Mouse (Mus musculus) retina, postnatal 7 days (tissue): ENCODE data around the gene Fam213b.

Experiments
- DNase-seq: peaks from one replicate; pipeline ENCODE4 v3.0.0-alpha.2; 2012; ENCODE audit warnings: low read depth, low spot score

Fam213b gene

GRCm38 (mm10) chr4:154922931-154923330, 24.0 kb upstream of the Fam213b start:
- no peak for DNase-seq

DNA sequence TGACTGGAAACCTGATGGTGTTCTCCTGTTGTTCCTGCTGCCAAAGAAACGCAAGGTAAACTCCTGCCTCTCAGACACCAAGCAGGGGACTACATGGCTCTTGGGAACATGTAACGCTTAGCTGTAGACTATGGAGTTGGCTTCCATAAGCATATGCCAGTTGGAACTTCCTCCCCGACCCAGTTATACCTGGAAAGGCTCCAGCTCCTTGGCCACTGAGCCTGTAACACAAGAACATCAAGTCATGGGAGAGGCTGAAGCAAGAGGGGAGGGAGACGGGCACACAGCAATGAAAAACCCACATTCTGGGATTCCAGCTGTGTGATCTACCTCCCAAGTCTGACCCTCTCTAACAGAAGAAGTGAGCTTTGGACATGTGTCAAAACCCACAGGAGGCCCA, 23.4 kb upstream of the Fam213b start:
- DNase-seq, result no peak

- DNase-seq, result no peak
Observed at GRCm38 (mm10) chr4:154916662-154917061, 17.7 kb upstream of the Fam213b start.

DNA sequence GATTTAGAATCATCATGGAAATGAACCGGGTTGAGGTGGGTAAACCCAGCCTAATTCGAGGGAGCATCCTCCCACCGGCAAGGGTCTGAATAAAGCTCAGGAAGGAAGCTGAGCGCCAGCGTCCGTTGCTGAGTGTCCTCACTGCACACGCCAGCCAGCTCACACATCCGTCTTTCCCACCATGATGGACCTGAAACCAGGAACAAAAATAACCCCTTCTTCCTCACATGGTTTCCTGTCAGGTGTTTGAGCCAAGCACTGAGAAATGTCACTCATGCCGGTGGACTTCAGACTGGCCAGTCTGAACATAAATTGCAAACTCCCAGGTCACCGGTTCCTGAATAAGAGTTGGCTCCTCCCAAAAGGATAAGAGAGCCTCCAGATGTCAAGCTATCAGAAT, 16.4 kb upstream of the Fam213b start:
- DNase-seq, result no peak

DNA sequence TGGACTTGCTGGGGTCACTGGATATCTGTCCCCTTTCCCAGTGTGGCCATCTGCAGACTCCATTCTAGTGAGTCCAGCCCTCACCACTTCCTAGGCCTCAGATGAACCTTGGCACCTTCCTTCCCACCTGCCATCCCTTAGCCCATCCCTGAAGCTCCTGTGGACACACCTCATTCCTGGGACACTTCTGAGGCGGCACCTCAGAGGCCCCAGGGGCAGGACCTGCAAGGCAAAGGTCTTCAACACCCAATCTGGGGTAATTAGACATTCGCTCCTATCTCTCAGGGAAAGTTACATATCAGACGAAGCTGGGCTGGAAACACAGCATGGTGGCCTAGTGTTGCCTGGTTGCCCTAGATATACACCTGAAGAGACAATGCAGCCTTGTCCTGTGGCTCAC, 15.8 kb upstream of the Fam213b start:
- no peak for DNase-seq

DNA sequence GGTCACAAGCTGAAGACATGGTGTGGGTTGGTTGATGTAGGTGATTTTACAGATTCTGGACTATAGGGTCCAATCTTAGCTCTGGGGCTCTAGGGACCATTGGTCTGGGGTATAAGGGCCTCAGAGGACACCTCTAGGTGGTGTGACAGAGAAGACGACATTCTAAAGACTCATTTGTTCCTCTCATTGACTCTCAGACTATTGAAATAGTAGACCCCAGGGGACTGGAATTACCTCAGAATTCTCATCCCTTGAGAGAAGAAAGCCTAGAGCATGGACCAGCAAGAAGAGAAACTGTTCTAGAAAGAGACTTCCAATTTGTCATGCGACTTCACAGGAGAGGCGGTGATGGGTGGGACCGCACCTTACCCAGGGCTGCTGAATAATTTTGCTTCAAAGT, 15.3 kb upstream of the Fam213b start:
- no peak for DNase-seq

GRCm38 (mm10) chr4:154913845-154914244, 14.9 kb upstream of the Fam213b start:
- no peak for DNase-seq

GRCm38 (mm10) chr4:154911644-154912043, 12.7 kb upstream of the Fam213b start:
- no peak for DNase-seq

- DNase-seq, result no peak
Observed at GRCm38 (mm10) chr4:154910606-154911522, 11.9 kb upstream of the Fam213b start.

DNA sequence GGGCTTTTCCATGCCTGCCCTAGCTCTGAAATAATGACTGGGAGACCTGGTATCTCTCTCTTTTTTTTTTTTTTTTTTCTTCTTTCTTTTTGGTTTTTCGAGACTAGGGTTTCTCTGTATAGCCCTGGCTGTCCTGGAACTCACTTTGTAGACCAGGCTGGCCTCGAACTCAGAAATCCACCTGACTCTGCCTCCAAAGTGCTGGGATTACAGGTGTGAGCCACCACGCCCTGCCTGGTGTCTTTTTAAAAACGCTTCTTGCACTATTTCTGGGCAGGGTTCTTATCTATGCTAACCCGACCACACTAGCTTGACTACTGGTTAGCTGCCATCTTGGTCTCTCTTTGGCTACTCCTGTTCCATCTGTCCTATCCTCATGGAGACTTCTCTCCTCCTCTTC, 9.6 kb upstream of the Fam213b start:
- DNase-seq, result no peak

DNA sequence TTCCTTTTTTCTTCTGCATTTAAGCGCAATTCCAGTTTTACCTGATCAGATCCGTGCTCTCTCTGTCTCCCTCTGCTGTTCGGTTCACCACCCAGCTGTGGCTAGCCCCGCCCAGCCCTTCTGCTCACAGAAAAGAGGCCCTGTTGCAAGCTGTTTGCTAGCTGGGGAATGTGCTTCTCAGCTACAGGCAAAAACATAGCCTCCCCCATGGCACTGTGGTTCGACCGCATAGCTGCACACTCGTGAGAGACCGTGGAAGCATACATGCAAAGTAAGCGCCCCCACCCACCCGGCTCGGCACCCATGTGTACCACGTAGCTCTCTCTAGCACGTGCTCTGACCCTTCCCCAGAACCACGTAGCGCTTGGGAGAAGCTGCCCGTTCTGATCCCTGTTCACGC, 8.9 kb upstream of the Fam213b start:
- peak; percentile 57 for DNase-seq

DNA sequence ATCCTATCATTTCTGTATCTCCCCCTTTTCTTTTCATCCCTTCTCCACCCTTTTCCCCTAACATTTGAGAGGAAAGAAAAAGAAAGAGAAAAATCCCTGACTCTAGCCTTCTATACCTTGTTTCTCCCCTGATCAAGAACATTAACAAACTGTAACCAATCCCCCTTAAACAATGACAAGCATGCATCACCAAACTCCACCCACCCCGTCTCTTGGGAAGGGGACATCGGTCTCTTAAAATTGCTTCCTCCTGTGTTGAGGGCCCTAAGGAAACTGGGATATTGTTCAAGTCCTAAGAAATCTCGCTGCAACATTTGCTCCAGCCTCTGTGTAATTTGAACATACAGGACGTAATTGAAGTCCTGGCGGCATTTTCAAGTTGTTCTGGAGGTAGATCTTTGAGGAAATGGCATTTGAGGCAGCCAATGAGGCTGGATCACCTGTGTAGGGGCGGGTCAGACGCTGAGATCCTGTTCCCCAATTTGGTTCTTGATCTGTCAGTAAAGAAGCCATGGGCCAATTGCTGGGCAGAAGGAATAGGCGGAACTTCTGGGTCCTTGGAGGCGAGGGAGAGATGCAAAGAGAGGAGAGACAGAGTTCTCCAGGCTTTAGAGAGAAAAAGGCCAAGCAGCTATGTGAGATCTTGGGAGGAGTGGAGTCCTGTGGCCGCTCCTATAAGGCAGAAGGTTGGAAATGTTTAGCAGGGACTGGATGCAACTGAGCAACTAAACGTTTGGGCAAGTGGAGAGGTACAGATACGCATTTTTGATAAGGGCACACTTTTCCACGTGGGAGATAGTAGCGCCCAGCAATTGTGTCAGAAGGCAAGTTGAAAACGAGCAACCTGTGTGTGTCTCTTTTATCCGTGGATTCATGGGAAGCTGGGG, 5.5 kb upstream of the Fam213b start:
- no peak for DNase-seq

GRCm38 (mm10) chr4:154902371-154902770, 3.4 kb upstream of the Fam213b start:
- no peak for DNase-seq

GRCm38 (mm10) chr4:154897676-154898465, 1.1 kb downstream of the Fam213b start:
- DNase-seq, result no peak

GRCm38 (mm10) chr4:154895549-154895948, 3.4 kb downstream of the Fam213b start:
- no peak for DNase-seq

- DNase-seq, result no peak
Observed at GRCm38 (mm10) chr4:154890887-154891286, 8.0 kb downstream of the Fam213b start.

DNA sequence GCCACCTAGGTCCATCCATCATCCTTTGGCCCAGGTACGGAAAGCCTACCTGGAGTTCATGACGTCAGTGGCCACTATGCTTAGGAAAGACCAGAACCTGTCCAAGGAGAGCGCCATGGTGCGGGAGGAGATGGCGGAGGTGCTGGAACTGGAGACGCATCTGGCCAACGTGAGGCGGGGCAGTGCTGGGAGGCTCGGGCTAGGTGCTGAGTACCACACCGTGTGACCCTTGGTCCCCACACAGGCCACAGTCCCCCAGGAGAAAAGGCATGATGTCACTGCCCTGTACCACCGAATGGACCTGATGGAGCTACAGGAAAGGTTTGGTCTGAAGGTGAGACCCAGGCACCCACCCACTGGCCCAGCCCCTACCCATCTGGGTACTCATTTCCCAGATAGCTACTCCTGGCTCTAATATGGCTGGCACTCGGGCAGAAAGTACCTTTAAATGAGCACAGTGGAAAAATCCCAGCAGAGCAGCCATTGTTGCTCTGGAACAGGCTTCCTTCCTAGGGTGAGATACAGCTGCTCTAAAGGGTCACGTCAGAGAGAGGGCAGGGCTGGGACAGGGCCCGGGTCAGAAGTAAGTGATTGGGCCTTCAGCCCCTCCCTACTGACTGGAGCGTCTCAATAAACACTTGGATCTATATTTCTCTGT, 11.2 kb downstream of the Fam213b start:
- no peak for DNase-seq

- no peak for DNase-seq
Observed at GRCm38 (mm10) chr4:154886876-154887592, 11.9 kb downstream of the Fam213b start.

GRCm38 (mm10) chr4:154885416-154885815, 13.5 kb downstream of the Fam213b start:
- no peak for DNase-seq

DNA sequence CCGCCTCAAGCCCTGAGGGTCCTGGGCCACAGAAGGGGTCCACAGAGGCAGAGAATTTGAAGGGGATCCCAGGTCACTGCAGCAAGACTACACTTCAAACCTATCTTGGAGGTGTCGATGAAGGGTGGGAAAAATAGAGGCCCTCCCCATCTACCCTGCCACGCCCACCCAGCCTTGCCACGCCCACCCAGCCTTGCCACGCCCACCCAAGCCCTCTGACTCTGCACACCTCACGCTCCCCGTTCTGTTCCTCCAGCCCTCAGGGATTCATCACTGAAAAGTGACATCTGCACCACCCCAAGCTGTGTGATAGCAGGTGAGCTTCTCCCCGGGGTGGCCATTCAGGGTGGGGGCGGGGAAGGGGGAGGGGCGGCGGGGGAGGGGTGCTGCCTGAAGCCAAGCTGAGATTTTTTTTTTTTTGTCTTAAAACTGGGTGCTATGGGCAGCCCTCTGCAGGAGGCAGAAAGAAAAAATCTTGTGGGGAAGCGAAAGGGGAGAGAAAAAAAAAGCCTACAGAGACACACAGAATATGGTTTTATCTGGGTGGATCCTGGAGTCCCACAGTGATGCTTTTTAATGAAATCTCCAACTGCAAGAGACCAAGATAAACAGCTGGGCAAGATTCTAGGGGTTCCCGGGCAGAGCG, 16.8 kb downstream of the Fam213b start:
- DNase-seq, result no peak
